Comparison of ENCODE assay signal across 16 mouse cellular contexts in the genomic region with DNA sequence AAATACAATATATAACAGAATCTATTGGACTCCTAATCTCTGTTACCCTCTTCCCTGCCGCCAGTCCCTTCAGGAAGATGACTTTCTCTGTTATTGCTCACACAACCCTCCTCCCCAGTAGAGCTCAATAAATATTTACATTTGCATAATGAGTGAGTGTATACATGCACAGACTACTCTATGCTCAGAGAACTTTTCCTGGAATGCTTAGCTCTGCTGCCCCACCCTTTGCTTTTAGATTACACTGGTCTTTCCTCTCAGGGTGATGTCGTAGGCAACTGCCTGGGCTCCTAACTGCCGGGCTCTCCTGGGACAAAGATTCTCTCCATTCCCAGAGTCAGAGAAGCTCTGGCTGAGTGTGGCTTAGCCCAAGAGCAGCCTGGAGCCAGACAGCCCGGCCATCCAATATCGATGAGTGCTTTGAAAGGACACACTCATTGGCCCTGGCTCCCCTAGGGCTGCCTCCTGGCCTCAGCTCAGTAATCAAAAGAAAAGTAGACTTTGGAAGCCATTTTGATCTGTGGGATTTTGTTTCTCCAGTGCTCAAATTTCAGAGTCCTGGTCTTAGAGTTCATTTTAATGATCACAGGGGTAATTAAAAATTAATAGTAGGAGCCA.
DNase-seq lines count a peak whose midpoint lies in the region; ATAC-seq and TF ChIP-seq lines count a peak whose summit lies in the region.
"Had no signal": no experiment of that assay in that cellular context is flagged by ENCODE, and none has a peak within 500 bp of the region (broad histone marks: within the 10 kb centered on the region; RNA-seq: fewer than 3 reads in every experiment).

No protein-coding gene starts in this region.

- 69% methylated on average over 5 of the region's 5 CpGs for WGBS in hindbrain, embryonic 15.5 days
- 70% methylated on average over 5 of the region's 5 CpGs for WGBS in hindbrain, postnatal 0 days
- 48% methylated on average over 5 of the region's 5 CpGs for WGBS in limb, embryonic 12.5 days
- 75% methylated on average over 5 of the region's 5 CpGs for WGBS in limb, embryonic 10.5 days
- WGBS in neural tube, embryonic 14.5 days: 72% methylated on average over 5 of the region's 5 CpGs
- 67% methylated on average over 5 of the region's 5 CpGs for WGBS in neural tube, embryonic 15.5 days
- WGBS in hindbrain, embryonic 12.5 days: 84% methylated on average over 5 of the region's 5 CpGs

- no peak overlapping the region for H3K4me2 ChIP-seq in hindbrain, embryonic 15.5 days
- no peak overlapping the region for H3K4me2 ChIP-seq in hindbrain, postnatal 0 days (ENCODE audit: low read depth, low read length)
- no peak overlapping the region for H3K4me2 ChIP-seq in limb, embryonic 12.5 days
- no peak overlapping the region for H3K4me2 ChIP-seq in neural tube, embryonic 14.5 days (ENCODE audit: low read depth, low read length)
- no peak overlapping the region for H3K4me2 ChIP-seq in neural tube, embryonic 15.5 days
- H3K4me2 ChIP-seq in hindbrain, embryonic 12.5 days (replicated peaks): no peak overlapping the region
- H3K4me2 ChIP-seq: forebrain, embryonic 15.5 days; heart, embryonic 12.5 days; liver, embryonic 13.5 days; neural tube, embryonic 13.5 days had no signal

- peaks cover 7% of the 10 kb centered on the region for H3K4me1 ChIP-seq in hindbrain, embryonic 15.5 days (replicated peaks)
- no peaks in the 10 kb centered on the region for H3K4me1 ChIP-seq in hindbrain, postnatal 0 days (ENCODE audit: insufficient read depth, low read length)
- peaks cover 11% of the 10 kb centered on the region for H3K4me1 ChIP-seq in limb, embryonic 12.5 days (replicated peaks)
- peaks cover 9% of the 10 kb centered on the region for H3K4me1 ChIP-seq in limb, embryonic 10.5 days
- 0 out of 2 replicates have a peak, but pooled peaks cover 3% of the 10 kb centered on the region for H3K4me1 ChIP-seq in neural tube, embryonic 14.5 days (ENCODE audit: control insufficient read depth, insufficient read depth, low read length)
- peaks cover 15% of the 10 kb centered on the region for H3K4me1 ChIP-seq in neural tube, embryonic 15.5 days
- no peaks in the 10 kb centered on the region for H3K4me1 ChIP-seq in hindbrain, embryonic 12.5 days
- H3K4me1 ChIP-seq: heart, embryonic 12.5 days; liver, embryonic 13.5 days had no signal

- H3K4me3 ChIP-seq in hindbrain, embryonic 15.5 days: no peak overlapping the region
- H3K4me3 ChIP-seq in hindbrain, postnatal 0 days (ENCODE audit: low read length): no peak overlapping the region
- no peak overlapping the region for H3K4me3 ChIP-seq in limb, embryonic 12.5 days (replicated peaks)
- no peak overlapping the region for H3K4me3 ChIP-seq in limb, embryonic 10.5 days
- H3K4me3 ChIP-seq in neural tube, embryonic 14.5 days (ENCODE audit: low read depth, low read length): no peak overlapping the region
- no peak overlapping the region for H3K4me3 ChIP-seq in neural tube, embryonic 15.5 days (replicated peaks)
- no peak overlapping the region for H3K4me3 ChIP-seq in hindbrain, embryonic 12.5 days
- H3K4me3 ChIP-seq: forebrain, embryonic 15.5 days; heart, embryonic 12.5 days; liver, embryonic 13.5 days; neural tube, embryonic 13.5 days had no signal

- 0 out of 2 replicates have a peak, but pooled peaks have one; percentile 38 for ATAC-seq in hindbrain, embryonic 15.5 days (ENCODE audit: low FRiP score, low read depth)
- ATAC-seq in hindbrain, postnatal 0 days: no peak
- no peak for ATAC-seq in limb, embryonic 12.5 days (ENCODE audit: insufficient number of reproducible peaks, insufficient read depth, low FRiP score, low TSS enrichment, low read depth)
- 0 out of 2 replicates have a peak, but pooled peaks have one; percentile 38 for ATAC-seq in neural tube, embryonic 14.5 days (ENCODE audit: low read depth)
- ATAC-seq in neural tube, embryonic 15.5 days (ENCODE audit: low FRiP score): no peak
- no peak for ATAC-seq in hindbrain, embryonic 12.5 days (ENCODE audit: low FRiP score)
- ATAC-seq: forebrain, embryonic 15.5 days had no signal

- TF ChIP-seq CTCF in hindbrain, postnatal 0 days (IDR thresholded peaks at IDR 0.05; ENCODE audit: low read depth): no peak

- no peaks in the 10 kb centered on the region for H3K36me3 ChIP-seq in hindbrain, embryonic 15.5 days
- H3K36me3 ChIP-seq in hindbrain, postnatal 0 days (ENCODE audit: insufficient read depth, low read length): no peaks in the 10 kb centered on the region
- no peaks in the 10 kb centered on the region for H3K36me3 ChIP-seq in limb, embryonic 12.5 days
- H3K36me3 ChIP-seq in limb, embryonic 10.5 days: no peaks in the 10 kb centered on the region
- no peaks in the 10 kb centered on the region for H3K36me3 ChIP-seq in neural tube, embryonic 14.5 days (ENCODE audit: control insufficient read depth, insufficient read depth, low read length)
- H3K36me3 ChIP-seq in neural tube, embryonic 15.5 days: no peaks in the 10 kb centered on the region
- no peaks in the 10 kb centered on the region for H3K36me3 ChIP-seq in hindbrain, embryonic 12.5 days
- H3K36me3 ChIP-seq: forebrain, embryonic 15.5 days; heart, embryonic 12.5 days; liver, embryonic 13.5 days; neural tube, embryonic 13.5 days had no signal

- no peaks in the 10 kb centered on the region for H3K9me3 ChIP-seq in hindbrain, embryonic 15.5 days
- H3K9me3 ChIP-seq in hindbrain, postnatal 0 days (ENCODE audit: low read length): no peaks in the 10 kb centered on the region
- no peaks in the 10 kb centered on the region for H3K9me3 ChIP-seq in limb, embryonic 12.5 days
- H3K9me3 ChIP-seq in limb, embryonic 10.5 days (replicated peaks): no peaks in the 10 kb centered on the region
- no peaks in the 10 kb centered on the region for H3K9me3 ChIP-seq in neural tube, embryonic 14.5 days (ENCODE audit: control insufficient read depth, low read length)
- no peaks in the 10 kb centered on the region for H3K9me3 ChIP-seq in neural tube, embryonic 15.5 days (replicated peaks)
- no peaks in the 10 kb centered on the region for H3K9me3 ChIP-seq in hindbrain, embryonic 12.5 days (replicated peaks)
- H3K9me3 ChIP-seq: forebrain, embryonic 15.5 days; heart, embryonic 12.5 days; neural tube, embryonic 13.5 days had no signal

- DNase-seq in hindbrain, postnatal 0 days (ENCODE audit: low spot score): no peak
- no peak for DNase-seq in limb, embryonic 10.5 days (ENCODE audit: low spot score)
- DNase-seq: adrenal gland, adult 2 months; cerebellum, postnatal 10 days; heart, postnatal 36 days; liver, embryonic 13.5 days; thymus, postnatal 36 days had no signal

- H3K9ac ChIP-seq in hindbrain, embryonic 15.5 days: no peak overlapping the region
- no peak overlapping the region for H3K9ac ChIP-seq in hindbrain, postnatal 0 days (replicated peaks; ENCODE audit: low read length)
- H3K9ac ChIP-seq in limb, embryonic 12.5 days (replicated peaks): no peak overlapping the region
- no peak overlapping the region for H3K9ac ChIP-seq in neural tube, embryonic 14.5 days (replicated peaks; ENCODE audit: low read depth, low read length)
- no peak overlapping the region for H3K9ac ChIP-seq in neural tube, embryonic 15.5 days (replicated peaks)
- H3K9ac ChIP-seq in hindbrain, embryonic 12.5 days: no peak overlapping the region
- H3K9ac ChIP-seq: forebrain, embryonic 15.5 days; heart, embryonic 12.5 days; liver, embryonic 13.5 days; neural tube, embryonic 13.5 days had no signal

- no peak overlapping the region for H3K27ac ChIP-seq in hindbrain, embryonic 15.5 days (replicated peaks)
- no peak overlapping the region for H3K27ac ChIP-seq in hindbrain, postnatal 0 days
- H3K27ac ChIP-seq in limb, embryonic 12.5 days: 0 out of 2 replicates have a peak overlapping the region, but pooled peaks have one; percentile 59
- H3K27ac ChIP-seq in limb, embryonic 10.5 days: no peak overlapping the region
- H3K27ac ChIP-seq in neural tube, embryonic 14.5 days (ENCODE audit: low read depth, low read length): no peak overlapping the region
- no peak overlapping the region for H3K27ac ChIP-seq in neural tube, embryonic 15.5 days (replicated peaks)
- no peak overlapping the region for H3K27ac ChIP-seq in hindbrain, embryonic 12.5 days
- H3K27ac ChIP-seq: forebrain, embryonic 15.5 days; liver, embryonic 13.5 days; macrophage; neural tube, embryonic 13.5 days had no signal

- no peaks in the 10 kb centered on the region for H3K27me3 ChIP-seq in hindbrain, embryonic 15.5 days
- no peaks in the 10 kb centered on the region for H3K27me3 ChIP-seq in hindbrain, postnatal 0 days (ENCODE audit: insufficient read depth, low read length)
- H3K27me3 ChIP-seq in limb, embryonic 12.5 days: no peaks in the 10 kb centered on the region
- H3K27me3 ChIP-seq in limb, embryonic 10.5 days (ENCODE audit: low read depth, poor library complexity, severe bottlenecking): no peaks in the 10 kb centered on the region
- H3K27me3 ChIP-seq in neural tube, embryonic 14.5 days (ENCODE audit: control insufficient read depth, insufficient read depth, low read length): no peaks in the 10 kb centered on the region
- H3K27me3 ChIP-seq in neural tube, embryonic 15.5 days (replicated peaks): no peaks in the 10 kb centered on the region
- H3K27me3 ChIP-seq in hindbrain, embryonic 12.5 days: no peaks in the 10 kb centered on the region
- H3K27me3 ChIP-seq: forebrain, embryonic 15.5 days; heart, embryonic 12.5 days; liver, embryonic 13.5 days; neural tube, embryonic 13.5 days had no signal

Comparison
In these comparisons a context has a peak if more than half of its experiments do, and no peak if none do; other contexts are left out.
1. ATAC-seq: peak in hindbrain, embryonic 15.5 days (single experiment) and neural tube, embryonic 14.5 days (single experiment); none in hindbrain, postnatal 0 days (single experiment), limb, embryonic 12.5 days (single experiment), neural tube, embryonic 15.5 days (single experiment) and hindbrain, embryonic 12.5 days (single experiment).